Mouse (Mus musculus) adrenal gland (tissue): ENCODE results near the gene Naxd.
"Not testable (repeated sequence)": the region's sequence is repeated elsewhere in the genome, so short reads cannot be mapped to it uniquely, and the experiment has no call there.

Experiments
- intact Hi-C: fragments of 180-260 bp; cut with DNase I; formaldehyde crosslinking; loops from one replicate; pipeline ENCODE4 v1.15.1; 2025

Gene Naxd

DNA sequence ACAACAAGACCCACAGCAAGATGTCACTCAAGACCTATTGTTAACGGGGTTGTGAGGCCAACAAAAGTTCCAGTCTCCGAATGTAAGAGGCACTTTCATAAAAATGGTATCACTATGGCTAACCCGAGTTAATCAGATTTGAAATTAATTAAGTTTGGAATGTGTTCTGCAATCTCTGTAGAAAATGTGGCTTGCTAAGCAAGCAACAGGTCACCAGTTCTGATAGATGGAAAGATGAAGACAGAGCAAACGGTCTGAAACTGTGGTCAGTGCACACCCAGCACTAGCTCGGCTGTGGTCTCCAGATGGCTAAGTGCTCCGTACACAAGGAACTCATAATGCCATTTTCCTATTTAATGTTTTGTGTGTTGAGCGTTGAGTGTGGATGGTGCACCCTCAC lies 26.6 kb upstream of the Naxd start:
- intact Hi-C loops, result no loop called here

DNA sequence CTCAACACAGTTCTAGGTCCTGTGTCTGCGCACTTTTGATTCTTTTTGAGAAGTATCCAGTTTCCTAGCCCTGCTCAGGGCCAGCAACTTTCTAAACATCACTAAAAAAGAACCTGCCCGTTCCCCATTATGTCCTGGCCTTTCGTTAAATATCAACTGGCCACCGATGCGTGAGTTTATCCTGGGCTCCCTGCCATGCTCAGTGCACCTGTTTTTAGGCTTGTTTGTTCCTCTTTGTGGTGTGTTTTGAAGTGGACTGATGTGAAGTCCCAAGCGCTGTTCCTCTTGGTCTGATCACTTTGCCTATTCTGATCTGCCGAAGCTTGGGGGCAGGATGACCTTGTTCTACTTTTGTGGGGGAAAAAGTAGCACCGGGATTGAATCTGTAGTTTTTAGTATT lies 26.0 kb upstream of the Naxd start:
- intact Hi-C loops, result no loop called here

DNA sequence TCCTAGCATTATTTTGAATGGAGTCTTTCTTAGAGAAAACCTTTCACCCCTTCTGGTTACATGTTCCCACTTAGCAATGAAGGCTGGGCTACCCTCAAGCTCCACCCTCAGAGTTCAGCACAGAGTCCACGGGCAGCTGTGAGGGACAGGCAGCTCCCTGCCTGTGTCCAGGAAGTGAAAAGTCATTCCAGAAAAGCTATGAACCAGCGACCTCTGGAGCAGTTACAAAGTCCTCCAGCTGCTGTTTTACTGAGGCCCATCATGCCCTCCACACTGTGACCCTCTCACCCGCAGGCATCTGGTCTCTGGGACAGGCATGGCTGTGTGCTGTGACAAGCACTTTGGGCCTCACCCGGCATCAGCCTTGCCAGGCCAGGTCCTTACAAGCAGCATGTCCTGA lies 24.2 kb upstream of the Naxd start:
- intact Hi-C loops, result no loop called here

DNA sequence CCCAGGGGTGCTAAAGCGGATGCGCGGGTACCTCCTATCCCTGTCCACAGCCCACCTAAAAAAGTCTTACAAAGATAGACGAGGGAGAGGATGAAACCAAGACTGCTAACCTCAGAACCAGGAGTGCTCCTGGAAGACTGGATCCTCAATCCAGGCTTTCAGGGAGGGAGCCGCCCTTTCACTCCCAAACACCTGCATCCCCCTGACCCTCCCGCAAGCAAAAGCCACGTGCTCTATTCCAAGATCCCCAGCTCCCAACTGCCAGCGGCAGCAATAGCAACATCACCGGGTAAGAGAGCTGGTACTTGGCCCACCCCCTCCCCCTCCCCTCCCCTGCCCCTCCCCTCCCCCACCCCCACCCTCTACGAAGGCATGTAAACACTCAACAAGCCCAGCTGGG lies 21.9 kb upstream of the Naxd start:
- intact Hi-C loops, result no loop called here

DNA sequence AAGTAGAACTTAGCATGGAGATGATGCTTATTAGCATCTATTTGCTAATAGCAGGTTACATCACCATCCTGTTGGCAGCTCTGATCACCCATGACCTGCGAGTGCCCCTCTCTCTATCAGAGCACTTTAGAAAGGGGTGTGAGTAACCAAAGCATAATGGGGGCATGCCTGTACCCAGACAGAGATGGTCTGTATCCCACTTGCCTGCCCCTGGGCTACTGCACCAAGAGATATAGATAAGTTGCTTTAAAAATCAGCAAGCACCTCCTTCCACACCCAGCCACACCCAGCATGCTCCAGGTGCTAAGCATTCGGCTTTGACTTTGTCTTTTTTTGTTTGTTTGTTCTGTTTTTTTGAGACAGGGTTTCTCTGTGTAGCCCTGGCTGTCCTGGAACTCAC lies 21.4 kb upstream of the Naxd start:
- intact Hi-C loops, result no loop called here

DNA sequence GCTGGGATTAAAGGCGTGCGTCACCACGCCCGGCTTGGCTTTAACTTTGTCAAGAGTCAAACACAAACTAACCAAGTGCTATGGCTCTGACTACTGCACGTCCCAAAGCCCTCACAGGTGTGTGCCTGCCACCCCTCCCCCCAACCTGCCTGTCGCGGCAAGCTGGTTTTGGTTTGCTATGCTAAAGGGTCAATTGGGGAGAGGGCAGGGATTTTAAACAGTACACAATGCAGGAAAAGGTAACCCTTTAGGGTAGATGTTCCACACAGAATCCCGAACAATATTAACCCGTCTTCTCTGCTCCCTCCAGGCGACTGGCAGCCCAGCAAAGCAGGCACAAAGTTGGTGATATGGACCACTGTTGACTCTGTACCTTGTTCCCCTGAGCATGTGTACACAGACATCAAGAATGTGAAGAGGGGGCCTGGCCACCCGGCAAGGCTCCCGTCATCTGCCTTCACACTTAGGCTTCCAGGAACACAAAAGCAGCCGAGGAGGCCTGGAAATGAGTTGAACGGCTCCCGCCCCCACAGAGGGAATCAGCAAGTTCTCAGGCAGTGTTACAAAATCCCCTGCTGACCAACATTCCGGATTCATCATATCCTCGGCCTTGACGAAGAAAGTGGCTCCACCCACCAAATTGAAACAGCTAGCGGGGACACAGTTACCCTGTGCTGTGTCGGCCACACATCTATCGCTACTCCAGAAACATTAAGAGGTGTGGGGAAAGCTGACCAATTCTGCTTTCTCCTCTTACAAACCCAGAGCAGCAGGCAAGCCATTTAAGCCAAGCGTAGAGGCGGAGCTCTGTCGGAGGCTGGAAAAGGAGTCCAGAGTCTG lies 20.7 kb upstream of the Naxd start:
- intact Hi-C loops, result no loop called here

DNA sequence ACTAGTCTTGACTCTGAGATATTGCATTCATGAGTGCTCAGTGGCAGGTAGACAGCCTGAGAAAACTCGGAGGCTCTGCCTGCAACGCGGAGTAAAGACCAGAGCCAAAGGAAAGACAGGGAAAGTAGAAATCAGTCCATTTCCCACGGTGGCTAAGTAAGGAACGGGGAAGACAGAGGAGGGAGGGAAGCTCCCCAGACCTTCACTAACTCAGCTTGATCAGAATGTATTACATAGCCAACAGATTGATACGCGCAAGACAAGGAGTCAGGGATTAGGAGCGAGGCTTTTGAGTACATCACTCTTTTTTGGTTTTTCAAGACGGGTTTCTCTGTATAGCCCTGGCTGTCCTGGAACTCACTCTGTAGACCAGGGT lies 20.1 kb upstream of the Naxd start:
- intact Hi-C loops, result no loop called here

DNA sequence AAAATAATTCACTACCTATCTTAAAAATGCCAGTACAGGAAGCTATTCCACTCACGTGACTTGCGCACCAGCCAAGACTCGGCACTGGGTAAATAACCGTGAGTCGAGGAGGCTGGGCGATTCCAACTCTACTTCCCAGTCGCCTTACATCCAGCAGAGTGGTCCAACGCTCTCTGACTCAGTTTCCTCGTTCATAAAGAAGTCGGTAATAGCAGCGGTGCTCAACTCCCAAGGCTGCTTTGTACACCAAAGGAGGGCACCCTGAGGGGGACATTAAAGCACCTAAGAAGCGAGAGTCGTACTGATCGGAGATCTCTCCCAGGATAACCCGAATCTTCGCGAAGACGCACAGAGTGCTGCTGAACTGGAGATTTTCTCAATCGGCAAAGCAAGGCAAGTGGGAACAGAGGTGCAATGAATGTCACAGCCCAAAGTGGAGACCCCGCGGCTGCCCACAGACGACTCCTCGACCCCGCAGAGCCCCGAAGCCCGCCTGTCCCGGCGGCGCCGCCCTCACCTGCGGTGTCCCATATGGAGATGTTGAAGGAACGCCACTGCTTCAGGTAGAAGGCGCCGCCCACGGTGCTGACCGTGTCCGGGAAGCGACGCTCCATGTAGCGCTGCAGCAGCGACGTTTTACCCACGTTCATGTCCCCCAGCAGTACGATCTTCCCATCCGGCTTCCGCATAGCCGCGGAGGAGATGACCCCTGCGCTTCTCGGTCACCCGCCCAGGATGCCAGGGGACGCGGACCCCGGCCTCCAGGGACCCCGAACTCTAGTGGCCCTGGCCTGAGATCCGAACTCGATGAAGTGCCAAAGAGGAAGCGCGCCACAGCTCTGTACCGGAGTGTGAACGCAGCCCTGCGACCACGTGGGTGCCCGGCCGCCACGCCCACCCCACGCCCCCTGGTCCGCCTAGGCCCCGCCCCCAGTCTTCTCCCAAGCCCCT lies 19.2 kb upstream of the Naxd start, which contains the start of gene Rab20:
TSS of gene Rab20 (minus strand) at position 900 of the 951 bp plus-strand sequence.
- intact Hi-C loops, result no loop called here

DNA sequence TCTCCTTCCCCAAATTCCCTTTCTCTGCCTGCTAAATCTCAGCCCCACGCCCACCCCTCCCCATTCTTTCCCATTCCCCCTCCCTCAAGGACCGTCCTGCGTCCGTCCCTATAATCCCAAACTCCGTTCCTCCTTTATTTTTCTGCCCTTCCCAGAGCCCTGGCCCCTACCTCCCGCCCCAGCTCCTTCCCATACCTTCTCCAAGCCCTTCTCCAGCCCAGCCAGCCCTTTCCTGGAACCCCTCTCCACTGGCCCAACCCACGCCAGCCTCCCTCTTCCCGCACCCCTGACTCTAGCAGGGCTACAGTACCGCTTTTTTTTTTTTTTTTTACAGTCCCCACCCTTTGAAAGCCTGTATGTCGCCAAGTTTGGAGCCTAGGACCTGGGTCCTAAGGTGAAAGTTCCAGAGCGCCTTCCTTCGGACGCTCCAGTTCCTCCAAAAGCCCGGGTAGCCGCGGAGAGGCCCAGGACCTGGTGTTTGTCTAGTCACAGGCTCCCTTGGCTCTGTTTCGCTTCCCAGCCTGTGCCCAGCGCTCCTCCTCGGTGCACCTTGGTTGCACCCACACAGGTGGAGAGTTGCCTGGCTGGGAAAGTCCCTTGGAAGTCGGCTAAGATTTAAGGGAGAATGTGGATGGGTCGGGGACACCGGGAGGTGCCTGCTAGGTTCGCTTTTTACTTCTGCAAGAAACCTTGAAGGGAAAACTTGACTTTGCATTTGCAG lies 18.3 kb upstream of the Naxd start:
- intact Hi-C loops, result no loop called here

DNA sequence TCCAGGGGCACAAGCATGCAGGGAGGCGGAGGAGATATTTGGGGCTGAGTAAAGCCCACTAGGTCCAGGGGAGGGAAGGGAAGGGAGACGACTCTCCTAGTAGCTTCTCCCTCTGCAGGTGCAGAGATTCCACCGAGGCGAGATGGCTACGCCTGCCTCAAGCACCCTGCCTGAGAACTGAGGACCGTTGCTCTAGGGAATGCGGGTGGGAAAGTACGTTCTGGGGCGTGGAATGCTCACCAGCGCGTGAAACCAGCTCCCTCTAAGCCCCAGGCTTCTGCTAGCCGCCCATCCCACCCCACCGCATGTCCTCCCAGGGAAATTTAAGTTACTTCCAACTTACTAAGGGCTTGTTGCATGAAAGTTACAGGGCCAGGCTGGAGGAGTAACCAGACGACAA lies 17.7 kb upstream of the Naxd start:
- intact Hi-C loops, result no loop called here

DNA sequence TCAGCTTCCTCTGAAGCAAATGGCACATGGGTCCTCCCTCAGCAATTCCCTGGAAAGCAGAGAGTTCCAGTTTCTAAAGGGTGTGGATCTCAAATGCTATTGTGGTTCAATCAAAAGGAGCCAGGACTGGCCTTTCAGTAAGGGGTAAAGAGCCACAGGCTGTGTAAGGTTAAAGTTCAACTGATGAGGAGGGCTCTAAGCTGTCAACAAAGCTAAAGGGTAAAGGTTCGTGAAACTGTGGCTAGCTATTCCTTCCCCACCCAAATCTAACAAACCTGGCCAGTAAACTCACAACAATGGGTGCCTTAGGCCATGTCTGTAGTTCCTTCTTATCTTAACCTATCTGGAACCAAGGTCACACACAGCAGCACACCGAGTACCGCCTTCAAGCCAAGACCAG lies 15.4 kb upstream of the Naxd start:
- intact Hi-C loops, result loop anchor here (5.0 kb wide), 1 partner anchor 50 kb away; no protein-coding TSS in a partner anchor

DNA sequence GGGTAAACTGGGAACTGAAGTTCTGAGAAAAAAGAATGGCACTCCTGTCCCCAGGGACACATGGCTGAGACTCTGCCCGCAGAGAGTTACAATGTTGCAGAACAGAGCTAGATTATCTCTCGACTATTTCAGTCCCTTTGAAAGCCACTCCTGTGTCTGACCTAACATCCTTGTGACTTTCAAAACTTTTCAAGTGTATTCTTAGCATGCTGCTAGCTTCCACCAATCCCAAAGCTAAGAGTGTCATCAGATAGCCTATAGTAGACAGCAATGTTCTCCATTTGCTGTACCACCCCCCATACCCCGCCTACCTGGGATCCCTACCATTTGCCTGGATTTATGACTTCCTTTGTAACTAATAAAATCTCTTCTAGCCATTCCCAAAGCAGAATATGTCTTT lies 14.8 kb upstream of the Naxd start:
- intact Hi-C loops, result loop anchor here (5.0 kb wide), 1 partner anchor 50 kb away; no protein-coding TSS in a partner anchor

DNA sequence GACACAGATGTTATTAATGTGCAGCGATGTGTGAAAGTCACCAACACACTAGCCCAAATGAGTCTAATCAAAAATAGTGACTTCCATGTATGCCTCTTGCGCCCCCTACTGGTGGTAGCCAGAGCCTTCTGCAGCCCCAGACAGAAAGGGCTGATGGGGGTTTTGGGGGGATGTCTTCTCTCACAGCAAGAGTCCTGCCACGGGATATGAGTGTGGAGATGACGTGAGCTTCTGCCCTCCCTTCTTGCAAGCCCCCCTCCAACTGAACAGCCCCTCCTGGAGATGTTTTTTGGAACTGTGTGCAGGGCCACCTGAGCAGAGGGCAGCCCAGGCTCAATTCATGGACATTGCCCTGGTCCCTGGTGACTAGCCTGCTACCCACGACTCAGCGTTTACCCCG lies 11.2 kb upstream of the Naxd start:
- intact Hi-C loops, result no loop called here

DNA sequence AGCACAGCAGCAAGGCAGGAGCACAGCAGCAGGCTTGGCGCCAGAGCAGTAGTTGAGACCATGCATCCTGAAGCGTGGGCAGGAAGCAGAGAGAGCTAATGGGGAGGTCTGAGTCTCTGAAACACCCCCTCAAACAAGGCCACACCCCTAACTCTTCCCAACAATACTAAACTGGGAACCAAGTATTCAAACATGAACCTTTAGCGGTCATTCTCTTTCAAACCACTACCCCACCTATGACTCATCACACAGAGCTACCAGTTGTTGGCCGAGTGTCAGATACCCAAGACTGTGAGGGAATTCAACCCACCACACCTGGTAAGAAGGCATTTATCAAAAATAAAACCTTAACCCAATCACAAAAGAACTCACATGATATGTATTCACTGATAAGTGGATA lies 10.1 kb upstream of the Naxd start:
- intact Hi-C loops, result no loop called here

DNA sequence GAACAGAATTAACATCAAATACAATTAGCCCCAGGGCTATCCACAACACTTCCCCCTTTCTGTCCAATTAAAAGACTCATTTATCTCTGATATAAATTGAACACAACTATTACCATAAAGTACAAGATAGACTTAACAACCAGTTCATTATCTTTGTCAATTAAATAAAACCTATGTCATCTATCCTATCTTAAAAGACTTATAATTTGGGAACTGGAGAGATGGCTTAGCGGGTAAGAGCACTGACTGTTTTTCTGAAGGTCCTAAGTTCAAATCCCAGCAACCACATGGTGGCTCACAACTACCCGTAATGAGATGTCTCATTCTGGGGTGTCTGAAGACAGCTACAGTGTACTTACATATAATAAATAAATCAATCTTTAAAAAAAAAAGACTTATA lies 5.0 kb upstream of the Naxd start:
- intact Hi-C loops, result not testable (repeated sequence)

DNA sequence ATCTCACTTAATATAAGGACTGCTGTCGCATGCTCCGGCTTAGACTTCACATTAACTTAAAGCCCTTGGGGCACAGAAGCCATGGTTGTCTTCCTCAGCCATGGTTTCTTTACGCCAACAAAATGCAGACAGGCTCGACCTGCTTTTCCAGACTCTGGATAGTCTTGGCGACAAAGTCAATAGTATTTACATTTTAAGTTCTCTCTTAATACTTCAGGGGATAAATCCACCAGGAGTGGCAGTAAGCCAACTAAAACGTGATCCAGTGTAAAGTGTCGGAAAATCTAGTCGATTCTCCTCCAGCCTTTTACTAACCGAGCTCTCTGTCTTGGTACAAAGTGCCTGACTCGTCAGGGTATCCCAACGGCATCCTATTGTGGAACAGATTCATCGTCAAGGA lies 975 bp downstream of the Naxd start:
- intact Hi-C loops, result no loop called here

DNA sequence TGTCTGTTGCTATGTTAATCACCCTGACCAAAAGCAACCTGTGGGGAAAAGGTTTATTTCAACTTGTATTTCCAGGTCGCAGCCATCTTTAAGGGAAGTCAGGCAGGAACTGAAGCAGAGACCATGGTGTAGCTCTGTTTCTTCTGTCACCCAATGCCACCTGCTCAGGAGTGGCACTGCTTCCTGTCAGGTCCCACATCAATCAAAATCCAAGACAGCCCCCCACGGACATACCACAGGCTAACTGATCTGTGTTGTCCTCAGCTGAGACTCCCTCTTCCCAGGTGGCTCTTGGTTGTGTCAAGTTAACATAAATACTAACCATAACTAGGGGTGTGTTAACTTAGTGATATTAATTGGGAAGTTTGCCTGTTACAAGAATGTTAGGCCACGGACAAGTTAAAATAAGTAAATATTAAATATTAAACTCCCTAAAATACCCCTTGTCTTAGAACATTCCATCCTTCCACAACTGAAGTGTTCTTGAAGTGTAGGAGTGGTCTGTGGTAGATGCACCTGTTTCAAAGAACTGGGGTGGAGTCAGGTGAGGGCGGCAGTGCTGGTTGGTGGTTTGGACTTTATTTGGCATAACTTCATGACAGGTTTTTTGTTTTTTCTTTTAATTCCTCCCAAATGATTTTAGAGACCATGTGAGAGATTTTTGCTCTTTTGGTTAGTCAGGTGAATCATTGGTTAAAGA lies 1.6 kb downstream of the Naxd start:
- intact Hi-C loops, result no loop called here

DNA sequence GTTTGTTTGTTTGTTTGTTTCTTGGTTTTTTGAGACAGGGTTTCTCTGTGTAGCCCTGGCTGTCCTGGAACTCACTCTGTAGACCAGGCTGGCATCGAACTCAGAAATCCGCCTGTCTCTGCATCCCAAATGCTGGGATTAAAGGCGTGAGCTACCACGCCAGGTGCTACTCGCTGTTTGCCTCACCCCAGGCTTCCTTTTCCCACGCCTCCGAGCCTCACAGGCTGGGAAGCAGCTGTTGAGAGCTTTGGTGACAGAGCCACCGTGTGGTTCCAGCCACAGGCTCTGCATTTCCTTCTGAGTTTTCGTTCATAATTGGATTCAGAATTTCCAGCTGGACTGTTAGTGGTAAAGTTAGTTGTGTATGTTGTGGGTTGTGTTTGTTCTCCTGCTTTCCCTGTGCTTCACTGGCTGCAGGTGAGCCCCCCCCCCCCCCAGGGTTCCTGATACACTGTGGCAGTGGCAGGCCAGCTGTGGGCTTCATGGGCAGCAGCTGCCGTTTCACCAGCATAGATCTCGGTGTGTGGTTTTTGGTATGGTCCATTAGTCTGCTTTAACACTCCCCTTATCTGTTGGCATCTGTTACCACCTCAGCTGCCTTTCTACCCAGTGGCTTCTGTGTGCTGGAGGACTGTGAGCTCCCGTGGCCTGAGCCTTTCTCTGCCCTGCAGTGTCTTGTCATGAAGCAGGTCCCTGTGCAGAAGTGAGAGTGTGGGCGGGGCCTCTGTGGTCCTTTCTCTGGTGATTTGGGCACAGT lies 6.3 kb downstream of the Naxd start:
- intact Hi-C loops, result no loop called here

DNA sequence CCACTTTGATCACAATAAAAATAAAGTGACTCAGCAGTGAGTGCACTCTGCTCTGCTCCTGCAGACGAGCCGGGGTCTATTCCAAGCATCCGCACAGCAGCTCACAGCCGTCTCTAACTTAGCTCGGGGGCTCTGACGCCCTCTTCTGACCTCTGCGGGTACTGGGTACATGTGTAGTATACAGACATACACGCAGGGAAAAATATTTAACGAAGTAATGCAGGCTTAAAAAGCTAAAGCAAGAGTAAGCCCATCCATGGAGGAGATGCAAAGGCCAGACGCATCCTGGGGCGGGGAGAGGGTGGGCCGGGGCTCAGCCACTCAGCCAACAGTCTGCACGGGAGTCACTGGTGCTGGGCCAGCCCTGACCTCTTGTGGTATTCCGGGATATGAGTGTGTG lies 8.8 kb downstream of the Naxd start:
- intact Hi-C loops, result loop anchor here (2.0 kb wide), 1 partner anchor 109 kb away; no protein-coding TSS in a partner anchor

DNA sequence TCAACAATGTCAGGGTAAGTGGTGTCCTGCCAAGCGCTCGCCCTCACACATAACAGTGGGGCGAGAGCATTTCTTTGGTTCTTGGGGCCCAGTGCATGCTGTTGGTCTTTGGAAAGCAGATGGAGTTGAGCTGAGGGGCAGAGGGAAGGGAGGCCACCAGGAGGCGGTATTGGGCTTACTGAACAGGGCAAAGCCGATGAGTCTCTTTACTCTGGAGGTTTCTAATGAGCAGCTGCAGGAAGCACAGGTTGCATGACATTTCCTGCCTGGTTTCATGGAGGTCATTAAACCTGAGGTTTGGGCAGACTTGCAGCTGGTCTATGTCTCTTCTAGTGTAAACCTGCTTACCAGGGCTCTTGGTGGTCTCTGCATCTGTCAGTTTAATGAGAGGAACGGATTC lies 9.5 kb downstream of the Naxd start:
- intact Hi-C loops, result loop anchor here (2.0 kb wide), 1 partner anchor 108 kb away; no protein-coding TSS in a partner anchor
